Mouse (Mus musculus): ENCODE data around the gene Ankfy1.

Ankfy1 gene

DNA sequence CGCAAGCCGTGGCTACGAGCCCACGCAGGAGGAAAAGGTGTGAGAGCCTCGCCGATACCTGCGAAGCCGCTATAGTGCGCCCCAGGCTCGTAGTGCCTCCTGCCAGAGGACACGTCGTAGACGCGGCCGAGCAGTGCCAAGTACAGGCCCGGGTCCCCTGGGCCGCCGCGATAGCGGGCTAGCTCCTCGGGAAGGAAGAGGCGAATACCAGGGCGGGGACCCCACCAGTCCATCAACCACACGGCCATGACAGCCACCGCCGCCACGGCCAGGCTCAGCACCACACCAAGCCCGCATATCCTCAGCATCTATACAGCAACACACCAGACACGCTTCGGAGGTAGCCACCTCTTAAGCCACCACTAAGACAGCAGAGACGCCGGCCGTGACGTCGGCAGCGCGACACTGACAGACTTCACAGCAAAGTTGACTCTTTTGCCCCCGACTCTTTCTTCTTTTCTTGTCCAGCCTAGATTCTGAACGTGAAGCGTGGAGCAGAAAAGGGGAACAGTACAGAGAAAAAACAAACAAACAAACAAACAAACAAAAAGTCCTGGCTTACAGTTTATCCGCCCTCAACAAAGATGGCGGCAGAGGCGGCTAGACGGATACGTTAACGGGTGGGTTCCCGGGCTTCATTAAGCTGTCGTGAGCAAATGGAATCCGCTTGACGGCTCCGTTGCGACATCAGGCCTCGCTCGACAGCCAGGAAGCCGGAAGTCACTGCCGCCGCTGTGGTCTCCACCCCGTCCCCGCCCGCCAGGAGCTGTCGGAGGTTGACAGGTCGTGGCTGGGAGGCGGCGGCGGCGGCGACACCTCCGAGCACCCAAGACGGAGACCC, 105.9 kb downstream of the Ankfy1 start, which contains the start of the genes Cyb5d2 and Zzef1:
Gene Cyb5d2 (minus strand): TSS at position 688 of the 841 bp plus-strand sequence.
Gene Zzef1 (plus strand): TSS at position 772 of the 841 bp plus-strand sequence.
- peak; percentile 92 to 93 for DNase-seq (ENCODE audit: low spot score in 2 of 2)

DNA sequence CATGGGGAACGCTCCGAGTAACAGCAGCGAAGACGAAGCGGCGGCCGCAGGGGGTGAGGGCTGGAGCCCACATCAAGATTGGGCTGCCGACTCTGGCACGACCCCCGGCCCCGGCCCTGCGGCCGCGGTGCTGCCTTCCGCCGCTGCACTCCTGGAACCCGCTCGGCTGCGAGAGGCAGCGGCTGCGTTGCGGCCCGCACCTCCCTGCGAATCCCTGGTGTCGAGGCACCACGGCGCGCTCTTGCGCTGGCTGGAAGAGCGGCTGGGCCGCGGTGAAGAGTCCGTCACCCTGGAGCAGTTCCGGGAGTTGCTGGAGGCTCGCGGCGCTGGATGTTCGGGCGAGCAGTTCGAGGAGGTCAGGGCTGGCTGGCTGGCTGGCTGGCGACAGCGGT, 106.5 kb downstream of the Ankfy1 start:
- no peak for DNase-seq (ENCODE audit: low spot score in 2 of 2)

DNA sequence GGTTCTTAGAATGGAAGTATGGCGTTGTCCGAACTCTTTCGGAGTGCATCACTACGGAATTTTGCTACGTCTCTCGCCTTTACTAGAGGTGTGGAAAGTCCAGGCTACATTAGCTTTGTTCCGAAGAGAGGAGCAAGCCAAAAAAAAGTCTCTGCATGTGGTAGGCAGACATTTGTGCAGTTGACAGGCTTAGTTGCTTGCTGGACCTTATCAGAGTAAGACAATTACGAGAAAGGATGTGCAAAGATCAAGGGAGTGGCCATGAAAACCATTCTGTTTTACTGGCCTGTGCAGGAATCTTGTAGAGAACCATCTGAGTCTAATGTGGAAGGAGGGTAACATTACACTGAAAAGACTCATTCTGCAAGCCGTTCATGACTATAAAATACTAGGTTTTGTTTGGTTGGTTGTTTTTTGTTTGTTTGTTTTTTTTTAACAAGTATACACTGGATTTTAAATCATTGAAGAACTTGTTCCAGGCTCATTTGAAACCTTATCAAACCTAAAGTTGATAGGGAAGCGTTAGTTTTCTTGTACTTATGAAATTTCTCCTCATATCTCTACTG, 107.0 kb downstream of the Ankfy1 start:
- no peak for DNase-seq (ENCODE audit: low spot score in 2 of 2)

DNA sequence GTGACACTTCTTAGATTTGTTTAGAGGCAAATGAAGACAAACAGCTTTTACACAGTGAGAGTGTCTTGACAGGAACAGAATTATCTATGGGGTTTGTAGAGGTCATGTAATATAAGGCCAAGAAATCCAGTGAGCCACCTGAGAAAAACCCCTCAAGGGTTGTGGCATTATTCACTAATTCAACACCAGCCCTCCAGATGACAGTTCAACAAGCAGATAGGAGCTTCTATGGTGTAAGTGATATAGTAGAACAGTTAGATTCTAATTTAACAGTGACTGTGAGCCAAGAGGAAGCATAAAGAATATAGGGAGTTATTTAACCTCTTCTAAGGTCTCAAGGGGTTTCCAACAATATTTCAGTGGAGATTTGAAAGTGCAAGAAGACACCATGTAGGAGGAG, 108.3 kb downstream of the Ankfy1 start:
- DNase-seq (ENCODE audit: low spot score in 2 of 2) = no peak

DNA sequence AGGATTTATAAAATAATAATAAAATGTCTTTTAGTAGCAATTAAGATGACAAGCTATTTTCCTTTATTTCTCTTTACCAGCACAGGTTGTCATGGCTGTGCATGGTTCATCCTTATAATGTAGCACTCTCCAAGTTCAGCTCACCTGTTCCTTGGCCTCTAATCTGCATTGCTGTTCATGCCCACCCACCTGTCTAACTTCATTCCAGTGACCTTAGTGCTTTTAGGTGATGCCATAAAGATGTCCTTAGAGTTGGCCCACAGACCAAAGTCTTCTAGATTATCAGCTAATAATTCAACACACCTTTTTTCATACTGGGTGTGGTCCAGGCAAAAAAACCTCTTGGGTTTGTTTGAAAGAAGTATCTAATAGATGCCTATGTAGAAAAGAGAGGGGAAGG, 111.4 kb downstream of the Ankfy1 start:
- DNase-seq (ENCODE audit: low spot score in 2 of 2) = no peak

DNA sequence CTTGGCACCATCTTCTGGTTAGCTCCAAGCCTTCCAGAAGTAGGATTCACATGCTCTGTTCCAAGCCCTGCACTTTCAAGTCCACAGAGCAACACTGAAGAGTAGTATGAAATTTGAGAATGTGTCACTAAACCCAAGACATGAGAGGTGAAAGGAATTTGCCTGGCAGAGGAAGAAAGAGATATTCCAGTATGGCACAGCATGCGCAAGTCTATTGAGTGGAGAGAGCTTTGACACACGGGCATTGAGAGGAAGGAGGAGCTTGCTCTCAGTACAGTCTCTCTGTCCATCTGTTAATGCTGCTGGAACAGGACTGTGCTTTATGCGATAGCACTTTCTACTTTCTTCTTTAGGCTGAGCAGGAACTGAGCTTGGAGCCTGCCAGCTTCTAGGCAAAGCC, 113.2 kb downstream of the Ankfy1 start:
- no peak for DNase-seq (ENCODE audit: low spot score in 2 of 2)

DNA sequence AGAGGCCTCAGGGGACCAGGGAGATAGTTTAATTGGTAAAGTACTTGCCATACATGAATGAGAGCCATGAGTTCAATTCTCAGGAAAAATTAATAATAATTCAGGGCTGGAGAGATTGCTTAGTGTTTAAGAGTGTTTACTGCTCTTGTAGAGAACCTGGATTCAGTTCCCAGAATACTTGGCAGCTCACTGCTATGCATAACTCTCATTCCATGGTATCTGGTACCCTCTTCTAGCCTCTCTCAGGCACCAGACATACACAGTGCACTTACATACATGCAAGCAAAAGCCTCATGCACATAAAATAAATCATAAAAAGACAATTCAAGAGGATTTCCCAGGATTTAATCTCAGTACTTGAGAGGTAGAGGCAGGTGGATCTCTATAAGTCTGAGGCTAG, 114.8 kb downstream of the Ankfy1 start:
- DNase-seq (ENCODE audit: low spot score in 2 of 2) = no peak

DNA sequence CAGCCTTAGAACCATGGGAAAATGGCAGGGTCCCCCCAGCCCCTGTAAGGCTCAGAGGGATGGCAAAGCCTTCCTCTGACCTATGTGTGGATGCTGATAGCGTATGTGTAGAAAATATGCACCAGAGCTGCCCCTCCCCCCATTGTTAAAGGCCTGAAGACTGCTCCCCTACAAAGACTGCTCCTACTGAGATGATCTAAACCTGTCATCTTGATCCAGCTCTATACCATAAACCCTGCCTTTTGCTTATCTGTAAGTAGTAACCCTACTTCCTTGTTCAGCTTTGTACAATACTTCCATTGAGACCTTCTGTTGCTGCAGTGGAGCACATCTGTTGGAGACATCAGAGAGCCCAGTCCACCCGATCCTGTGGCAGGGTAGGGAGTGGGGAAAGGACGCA, 115.4 kb downstream of the Ankfy1 start:
- DNase-seq (ENCODE audit: low spot score in 2 of 2) = no peak

DNA sequence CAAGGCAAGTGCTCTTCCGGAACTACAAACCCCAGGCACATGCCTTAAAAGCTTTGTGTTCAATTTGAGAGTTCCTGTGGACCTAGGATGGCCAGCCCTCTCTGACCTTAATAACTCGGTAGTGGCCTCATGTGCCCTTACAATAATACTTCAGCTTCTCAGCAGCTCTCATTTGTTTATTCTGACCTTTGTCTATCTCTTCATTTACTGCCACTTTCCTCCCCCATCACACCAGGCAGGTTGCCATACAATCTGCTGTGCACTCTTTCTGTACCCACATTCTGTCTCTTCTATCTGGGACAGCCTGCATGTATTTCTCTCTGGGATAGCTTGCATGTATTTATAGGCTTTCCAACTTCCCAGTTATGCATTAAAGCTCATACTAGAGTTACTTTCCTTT, 116.8 kb downstream of the Ankfy1 start:
- no peak for DNase-seq (ENCODE audit: low spot score in 2 of 2)

DNA sequence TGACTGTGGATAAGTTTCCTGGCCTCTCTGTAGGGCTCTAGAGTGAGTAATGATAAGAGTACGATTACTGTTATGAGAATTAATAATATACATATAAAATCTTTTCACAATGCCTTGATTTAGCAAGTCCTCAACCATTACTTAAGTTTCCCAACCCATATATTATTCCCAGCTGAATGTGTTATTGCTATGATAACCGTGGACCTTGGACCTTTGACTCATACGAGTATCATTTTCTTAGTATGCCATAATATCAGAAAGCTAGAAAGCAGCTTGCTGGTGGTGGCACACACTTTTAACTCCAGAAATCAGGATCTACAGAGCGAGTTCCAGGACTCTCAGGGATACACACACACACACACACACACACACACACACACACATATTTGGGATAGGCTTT, 118.2 kb downstream of the Ankfy1 start:
- no peak for DNase-seq (ENCODE audit: low spot score in 2 of 2)

DNA sequence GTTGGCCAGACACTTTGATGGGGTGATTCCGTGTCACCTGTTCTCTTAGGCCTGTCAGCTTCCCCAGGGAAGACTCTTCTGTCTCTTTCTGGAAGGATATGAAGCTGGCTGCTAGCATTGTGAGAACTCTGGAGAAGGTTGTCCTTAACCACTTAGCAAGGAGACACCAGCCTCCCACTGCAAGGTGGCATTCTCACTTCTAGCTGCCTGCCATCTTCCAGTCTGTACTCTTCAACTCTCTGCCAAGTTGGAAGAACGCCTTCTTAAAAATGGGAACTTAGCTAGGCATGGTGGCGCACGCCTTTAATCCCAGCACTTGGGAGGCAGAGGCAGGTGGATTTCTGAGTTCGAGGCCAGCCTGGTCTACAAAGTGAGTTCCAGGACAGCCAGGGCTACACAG, 123.9 kb downstream of the Ankfy1 start:
- DNase-seq (ENCODE audit: low spot score in 2 of 2) = peak in 1 of 2 experiments; percentile 10

DNA sequence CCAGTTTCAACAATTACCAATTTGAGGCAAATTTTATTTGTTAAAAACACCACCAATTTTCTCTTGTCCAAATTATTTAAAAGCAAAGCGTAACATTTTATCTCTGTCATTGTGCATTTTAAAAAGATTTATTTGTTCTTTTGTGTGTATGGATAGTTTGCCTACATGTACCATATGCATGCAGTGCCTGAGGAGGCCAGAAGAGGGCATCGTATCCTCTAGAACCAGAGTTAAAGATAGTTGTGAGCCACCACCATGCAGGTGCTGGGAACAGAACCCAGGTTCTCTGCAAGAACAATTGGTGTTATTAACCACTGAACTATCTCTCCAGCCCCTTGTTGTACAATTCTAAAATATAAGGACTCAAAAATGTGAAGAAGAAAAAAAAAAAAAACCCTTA, 124.4 kb downstream of the Ankfy1 start:
- no peak for DNase-seq (ENCODE audit: low spot score in 2 of 2)

DNA sequence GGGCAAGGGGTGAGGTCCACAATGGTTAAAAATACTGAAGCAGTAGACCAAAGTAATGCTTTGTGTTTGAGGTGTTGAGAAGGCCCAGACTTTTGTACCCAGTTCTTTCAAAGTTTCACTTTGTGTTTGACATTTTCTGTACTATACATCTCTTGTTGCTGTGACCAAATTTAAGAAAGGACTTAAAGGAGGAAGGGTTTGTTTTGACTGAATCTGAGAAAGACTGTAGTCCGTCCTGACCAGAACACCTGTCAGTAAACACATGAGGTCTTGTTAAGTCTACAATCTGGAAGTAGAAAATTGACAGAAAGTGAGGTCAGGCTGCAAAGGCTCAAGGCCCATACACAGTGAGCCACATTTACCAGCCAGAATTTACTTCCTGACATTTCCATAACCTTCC, 127.1 kb downstream of the Ankfy1 start:
- no peak for DNase-seq (ENCODE audit: low spot score in 2 of 2)

DNA sequence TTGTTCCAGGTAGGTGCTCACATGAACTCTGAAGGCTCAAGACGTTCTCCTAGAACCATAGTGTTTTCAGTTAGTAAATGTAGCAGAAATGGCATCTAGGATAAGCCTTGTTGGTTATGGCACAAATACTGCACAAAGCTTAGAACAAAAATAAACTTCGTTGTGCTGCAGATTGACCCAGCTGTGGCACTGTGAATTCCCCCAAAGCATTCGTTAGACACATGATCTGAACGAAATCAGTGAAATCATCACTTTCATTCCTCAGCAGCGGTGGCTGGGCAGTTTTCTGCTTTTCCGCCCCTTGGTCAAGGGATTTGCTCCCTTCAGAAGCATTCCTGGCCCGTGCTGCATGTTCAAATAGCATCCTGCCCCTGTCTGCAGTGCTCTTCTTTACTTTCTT, 128.3 kb downstream of the Ankfy1 start:
- no peak for DNase-seq (ENCODE audit: low spot score in 2 of 2)

DNA sequence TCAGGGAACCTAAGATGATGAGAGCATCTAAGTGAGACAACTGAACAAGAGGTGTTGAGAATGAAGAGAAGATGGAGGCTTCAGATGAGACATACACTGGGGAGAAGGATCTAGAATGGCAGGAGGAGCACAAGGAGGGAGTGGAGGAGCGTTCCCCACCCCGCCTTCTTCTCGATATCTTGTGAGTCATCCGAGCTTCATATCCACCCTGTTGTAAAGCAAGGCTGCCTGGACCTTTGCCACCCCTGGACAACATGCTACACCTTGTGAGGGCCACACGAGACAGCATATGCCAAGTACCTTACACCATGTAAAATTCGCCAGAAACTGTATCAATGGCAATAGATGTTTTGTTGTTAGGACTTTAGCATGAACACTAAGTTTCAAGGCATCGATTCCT, 131.2 kb downstream of the Ankfy1 start:
- DNase-seq (ENCODE audit: low spot score in 2 of 2) = no peak

All from frontal cortex, postnatal 14 days (tissue).